Mouse (Mus musculus) cerebellum, adult 8-10 months (tissue): ENCODE measurements around the gene AI464131.
A peak's percentile ranks its signal among the peaks of the same experiment; 100 is the strongest.

ENCODE experiments used
- DNase-seq: peaks from one replicate; pipeline ENCODE4 v3.0.0; 2022

The AI464131 gene

DNA sequence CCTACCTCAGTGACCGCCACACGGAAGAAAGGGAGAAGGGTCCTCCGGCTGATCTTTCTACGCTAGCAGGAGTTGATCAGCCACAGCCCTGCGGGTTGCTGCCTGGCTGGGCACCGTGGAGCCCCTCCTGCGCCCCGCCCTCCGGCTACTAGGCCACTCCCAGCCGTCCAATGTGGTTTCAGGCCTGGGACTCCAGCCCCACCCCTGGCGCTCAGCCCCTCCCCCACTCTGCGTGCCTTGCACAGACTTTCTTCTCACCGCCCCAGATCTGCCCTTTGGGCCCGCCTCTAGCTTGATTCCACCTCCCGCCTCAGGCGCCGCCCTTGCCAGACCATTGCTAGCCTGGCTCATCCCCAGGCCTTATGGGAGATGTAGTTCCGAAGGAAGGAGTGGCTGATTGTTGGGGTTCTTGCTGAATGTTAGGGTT is at the start of gene AI464131:
Gene AI464131, minus strand, starts transcription at position 91 of the 427 bp plus-strand sequence.
- peak; percentile 94 for DNase-seq

DNA sequence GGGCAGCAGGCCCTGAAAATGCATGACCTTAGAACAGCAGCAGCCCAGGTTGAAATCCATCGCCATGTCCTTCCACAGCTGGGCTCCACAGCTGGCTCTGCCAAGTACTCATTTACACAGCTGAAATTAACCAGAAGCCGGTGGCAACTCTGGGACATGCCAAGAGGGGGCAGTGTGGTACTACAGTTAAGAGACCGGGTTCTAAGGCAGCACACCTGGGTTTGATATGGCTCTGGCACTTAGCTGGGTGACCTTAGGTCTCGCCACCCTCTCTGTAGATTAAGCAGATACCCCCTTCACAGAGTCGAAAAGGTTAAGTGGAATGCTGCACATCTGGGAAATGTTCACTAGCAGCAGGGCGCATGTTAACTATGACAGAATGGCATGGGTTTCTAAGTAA is 49.7 kb upstream of the AI464131 start:
- DNase-seq = peak; percentile 59

DNA sequence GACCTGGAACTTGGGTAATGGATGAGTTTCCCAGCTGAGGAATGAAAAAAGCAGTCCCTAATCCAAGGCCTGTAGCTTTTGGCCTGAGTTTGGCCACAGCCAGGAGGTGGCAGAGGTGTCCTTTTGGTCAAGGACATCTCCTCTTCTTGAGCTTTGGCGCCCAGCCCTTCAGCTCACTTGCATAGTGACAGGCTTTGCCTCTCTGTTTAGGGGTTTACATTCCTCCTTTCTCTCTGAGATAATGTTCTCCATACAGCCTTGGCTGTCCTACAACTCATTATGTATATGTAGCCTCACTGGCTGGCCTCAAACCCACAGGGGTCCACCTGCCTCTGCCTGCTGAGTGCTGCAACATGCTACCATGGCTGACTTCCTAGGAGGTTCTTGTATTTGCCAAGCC is 44.2 kb upstream of the AI464131 start:
- DNase-seq = no peak

DNA sequence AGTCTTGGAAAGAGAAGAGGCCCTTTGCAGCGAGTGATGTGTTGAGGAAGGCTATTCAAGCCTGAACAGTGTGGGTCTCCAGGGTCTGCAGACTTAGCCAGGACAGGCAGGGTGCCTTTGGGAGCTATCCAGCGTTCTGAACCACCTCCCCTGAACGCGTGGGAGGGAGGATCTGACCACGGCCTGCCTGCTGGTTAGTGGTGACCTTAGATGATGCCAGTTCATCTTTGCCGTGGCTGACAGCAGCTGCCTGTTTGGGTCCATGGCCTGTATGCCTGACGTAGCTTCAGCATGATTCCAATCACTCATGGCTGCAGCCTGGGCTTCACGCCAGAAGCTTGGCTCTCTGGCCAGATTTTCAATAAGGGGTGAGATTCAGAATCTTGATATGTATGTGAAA is 43.1 kb upstream of the AI464131 start:
- peak; percentile 65 for DNase-seq

DNA sequence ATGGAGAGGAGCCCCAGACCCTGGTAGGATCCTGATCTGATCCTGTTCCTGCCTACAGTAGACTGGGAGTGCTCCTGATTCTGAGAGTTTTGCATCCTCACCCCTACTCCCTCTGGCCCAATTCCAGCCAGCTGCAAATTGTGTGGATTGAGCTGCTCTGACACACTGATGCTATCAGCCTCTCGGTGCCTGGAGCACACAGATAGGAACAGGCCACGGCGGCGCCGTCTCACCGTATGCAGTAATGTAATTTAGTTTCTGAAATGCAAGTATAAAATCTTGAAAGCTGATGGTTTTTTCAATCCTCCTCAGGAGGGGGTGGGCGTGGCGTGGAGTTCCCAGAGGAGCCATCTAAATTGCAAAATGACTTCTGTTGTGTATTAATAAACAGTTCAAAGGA is 39.3 kb upstream of the AI464131 start:
- DNase-seq = no peak

DNA sequence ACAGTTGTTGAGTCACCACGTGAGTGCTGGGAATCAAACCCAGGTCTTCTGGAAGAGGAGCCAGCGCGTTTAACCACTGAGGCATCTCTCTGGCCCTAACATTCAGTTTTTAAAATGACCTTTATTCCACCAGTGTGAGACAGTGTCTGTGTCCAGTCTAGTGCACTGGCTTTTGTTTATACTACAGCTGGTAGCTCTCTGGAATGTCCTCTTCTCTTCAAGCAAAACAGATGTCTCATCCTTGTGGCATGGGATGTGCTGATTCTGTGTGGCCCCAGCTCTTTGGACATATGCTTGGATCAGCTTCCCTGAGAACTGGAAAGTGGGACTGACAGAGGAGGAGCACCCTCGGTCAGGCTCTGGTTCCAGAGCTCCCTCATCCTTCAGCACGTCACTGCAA is 32.0 kb upstream of the AI464131 start:
- no peak for DNase-seq

DNA sequence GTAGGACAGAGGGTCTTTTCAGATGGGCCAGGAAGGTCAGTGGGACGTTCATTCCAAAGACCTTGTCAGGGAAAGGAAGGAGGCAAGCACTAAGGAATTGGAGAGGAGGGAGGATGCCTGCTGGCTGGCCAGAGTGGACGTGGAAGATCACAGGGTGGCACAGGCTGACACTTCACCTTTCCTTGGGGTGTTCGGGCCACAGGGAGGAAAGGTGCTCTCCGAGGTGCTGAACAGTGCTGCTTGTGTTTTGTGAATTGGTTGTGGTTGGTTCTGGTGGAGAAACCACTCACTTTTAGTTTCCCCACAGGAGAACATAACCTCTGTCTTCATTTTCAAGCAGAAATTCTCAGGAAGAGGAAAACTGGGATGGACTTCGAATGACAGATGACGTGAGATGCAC is 29.5 kb upstream of the AI464131 start:
- DNase-seq = no peak

DNA sequence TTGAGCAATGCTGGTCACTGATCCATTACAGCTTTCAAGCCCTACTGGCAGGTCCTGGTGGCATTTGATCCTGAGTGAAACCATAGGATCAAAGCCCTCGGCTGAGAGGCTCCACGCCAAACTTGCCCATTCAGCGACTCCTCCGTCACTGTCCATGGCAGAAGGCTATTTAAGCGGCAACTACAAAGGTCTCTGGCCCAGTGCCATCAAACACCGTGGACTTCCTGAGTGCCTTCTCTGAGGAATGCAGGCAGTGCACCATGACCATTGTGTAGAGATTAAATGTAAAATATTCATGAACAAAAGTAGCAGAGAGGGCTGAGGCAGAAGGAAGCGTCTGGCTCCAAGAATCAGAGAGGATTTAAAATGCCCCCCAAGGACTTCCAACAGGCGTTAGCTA is 25.1 kb upstream of the AI464131 start:
- DNase-seq = peak; percentile 54

DNA sequence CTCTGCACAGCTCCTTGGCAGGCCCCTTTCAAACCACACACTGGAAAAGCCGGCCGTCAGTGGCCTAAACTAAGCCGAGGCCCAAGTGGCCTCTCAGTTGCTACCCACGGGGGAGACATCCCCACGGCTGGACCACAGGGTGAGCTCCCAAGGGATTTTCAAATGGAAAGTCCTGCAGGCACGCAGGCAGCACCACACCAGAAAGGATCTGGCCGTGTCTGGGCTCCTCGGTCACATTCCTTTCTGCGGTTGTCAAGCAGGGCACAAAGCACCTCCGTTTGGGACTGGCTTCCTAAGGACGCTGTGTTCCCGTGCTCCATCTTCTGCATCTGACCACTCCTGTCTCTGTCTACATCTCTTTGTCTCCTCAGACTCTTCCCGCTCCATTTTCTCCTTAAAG is 24.2 kb upstream of the AI464131 start:
- no peak for DNase-seq

DNA sequence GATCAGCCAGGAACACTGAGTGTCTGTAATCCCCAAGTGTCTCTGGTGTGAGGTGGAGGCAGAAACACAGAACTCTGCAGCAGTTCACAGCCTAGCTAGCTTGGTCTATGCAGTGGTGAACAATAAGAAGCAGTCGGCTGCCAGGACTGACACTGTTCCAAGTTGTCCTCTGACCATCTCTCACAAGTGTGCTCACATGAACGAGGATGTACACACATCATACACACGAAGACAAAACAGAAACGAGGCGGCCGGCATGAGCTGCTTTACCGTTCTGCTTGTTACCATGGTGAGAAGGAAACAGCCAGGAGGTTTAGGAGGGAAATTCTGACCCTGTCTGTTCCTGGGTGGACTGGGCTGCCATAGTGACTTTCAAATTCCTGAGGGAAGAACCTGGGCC is 23.7 kb upstream of the AI464131 start:
- no peak for DNase-seq

DNA sequence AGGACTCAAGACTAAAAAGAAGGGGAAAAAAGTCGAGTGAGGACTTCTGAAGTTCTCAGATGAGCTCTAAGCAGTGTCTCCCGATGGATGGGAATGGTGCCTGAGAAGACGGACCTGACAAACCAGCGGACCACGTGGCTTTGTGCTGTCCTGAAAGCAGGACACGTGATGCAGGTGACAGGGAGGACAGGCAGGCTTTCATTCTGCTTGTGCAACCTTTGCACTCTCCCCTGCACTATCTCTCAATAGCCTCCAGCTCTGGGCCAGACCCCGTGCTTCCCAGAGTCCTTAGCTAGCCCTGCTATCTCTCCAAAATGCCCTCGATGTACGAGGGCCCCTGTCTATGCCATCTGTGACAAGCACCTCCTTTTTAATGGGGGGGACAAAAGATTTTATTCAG is 22.0 kb upstream of the AI464131 start:
- DNase-seq = no peak

DNA sequence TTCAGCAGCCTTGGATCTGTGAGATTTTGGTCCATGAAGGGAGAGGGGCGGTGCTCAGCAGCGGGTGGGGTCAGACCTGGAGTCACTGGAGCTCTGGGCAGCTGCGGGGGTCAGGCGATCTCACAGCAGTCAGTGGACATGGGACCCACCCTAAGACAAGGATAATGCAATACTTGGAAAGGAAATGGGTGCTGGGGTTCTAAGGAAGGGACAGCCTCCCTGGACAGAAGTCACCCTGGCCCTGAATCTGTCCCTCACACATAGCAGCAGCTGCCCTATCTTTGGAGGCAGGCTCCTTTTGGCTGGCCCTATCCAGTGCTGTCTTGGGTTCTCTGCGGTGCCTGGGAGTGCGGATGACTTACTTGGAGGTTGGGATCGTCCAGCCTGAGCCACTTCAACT is 21.0 kb upstream of the AI464131 start:
- DNase-seq = no peak

DNA sequence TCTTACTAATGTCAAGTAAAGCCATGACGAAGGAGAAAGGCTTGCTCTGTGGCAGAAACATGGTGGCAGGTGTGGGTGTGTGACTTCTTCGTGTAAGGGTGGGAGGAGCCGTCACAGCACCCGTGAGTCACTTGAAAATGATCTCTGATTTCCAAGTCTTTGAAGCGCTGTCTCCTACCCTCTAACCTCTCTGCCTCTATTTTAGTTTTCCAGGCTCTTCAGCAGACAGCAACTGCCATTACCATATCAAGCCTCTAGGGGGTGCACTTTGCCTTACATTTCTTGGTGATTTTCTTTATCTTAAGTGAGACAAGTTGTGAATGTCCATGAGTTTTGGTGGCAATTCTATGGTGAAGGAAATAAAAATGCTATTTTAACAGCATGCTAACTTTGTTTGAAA is 19.9 kb upstream of the AI464131 start:
- DNase-seq = peak; percentile 58

DNA sequence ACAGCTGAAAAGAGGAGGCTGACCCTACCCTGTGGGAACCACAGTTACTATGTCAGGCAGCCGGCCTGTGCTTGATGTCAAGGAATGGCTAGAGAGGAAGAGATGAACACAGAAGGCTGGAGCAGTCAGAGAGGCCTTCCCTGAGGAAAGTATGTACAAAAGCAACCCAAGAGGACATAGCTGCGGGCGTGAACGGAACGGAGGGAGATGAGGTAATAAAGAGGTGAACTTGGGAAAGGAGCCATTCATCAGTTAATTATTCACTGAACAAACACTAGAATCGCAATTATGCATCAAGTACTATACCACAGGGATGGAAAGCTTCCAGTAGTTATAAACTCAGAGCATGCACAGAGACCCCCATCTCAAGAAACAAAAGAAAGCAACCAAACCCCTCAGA is 19.3 kb upstream of the AI464131 start:
- no peak for DNase-seq

DNA sequence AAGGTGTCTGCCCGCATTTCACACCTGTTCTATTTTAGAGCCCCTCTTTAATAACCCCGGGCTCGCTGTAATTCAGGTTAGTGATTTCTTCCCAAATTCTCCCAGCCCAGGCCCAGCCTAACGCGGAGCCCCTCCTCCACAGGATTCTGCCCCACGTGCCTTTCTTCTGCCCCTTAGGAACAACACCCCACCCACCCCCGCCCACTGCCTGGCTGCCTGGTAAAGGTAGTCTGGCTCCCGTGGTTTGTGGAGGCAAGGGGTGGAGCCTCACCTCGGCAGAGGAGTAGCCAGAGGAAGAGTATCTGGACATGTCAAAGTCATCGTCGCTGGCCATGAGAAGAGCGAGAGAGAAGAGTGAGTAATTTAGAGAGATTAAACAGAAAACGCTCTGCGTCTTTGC is 17.8 kb upstream of the AI464131 start:
- DNase-seq = no peak

DNA sequence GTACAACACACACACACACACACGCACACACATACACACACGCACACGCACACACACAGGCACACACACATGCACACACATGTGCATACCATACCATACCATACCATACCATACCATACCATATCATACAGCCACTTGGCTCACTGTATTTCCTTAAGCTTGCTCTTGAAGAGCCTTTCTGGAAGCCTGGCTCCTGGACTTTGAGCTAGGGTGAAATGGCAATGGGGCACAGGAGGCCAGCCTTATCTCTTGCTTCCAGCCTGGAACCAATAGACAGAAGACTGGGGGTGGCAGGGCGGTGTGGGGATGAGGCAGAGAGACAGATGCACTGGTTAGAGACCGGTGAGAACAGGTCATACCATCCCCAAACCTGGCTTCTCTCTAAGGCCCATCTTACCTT is 16.3 kb upstream of the AI464131 start:
- DNase-seq = no peak

DNA sequence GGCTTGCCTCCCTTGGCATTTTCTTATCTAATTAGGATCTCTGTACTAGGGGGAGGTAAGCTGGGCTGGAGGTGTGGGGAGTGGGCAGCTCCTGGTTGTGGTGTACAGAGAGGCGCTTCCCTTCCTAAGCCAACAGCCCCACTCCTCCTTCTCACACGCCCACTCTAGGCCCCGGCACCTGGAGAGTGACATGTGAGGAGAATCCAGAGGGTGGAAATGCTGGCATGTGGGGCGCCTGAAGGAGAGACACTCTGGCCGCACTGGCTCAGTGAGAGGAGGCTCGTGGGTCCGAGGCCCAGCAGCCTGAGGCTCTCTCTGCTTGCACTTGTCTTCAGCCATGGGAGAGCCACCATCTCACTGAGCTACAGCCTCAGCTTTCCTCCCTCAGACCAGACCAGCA is 15.5 kb upstream of the AI464131 start:
- DNase-seq = no peak

DNA sequence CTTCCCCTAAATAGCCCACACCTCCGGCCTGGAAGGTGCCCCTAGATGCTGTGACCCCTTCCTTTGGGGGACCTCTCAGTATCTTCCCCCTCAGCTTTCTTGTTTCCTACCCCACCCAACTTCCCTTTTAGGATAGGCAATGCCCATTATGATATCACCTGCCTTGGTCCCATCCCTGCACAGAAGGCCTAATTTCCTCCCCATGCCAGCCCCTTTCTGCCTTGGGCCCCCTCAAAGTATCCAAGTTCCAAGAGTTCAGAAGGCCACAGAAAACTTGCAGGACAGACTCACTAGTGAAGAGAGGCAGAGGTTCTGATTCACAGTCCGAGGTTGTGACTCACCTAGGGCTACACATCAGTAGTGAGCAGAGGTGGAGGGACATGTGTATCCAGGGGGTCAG is 14.4 kb upstream of the AI464131 start, which contains the start of gene 1110017D15Rik:
Gene 1110017D15Rik, minus strand, starts transcription at position 101 of the 400 bp plus-strand sequence.
- no peak for DNase-seq

DNA sequence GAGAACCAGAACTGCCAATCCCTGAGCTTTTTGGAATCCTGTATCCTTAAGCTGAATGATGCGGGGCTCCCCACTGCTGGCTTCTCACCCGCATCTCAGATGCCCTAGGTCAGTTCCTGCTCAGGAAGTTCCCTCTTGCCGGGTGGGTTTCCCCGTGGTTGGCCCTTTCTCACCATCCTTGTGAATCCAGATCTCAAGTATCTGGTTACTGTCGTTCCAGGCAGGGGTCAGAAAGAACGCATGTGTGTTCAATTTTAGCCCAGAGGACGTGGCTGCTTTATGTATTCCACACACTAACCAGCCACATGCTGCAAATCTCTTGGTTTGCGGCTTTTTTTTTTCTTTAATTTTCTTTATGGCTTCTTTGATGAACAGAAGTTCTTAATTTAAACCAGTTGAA is 10.8 kb upstream of the AI464131 start:
- no peak for DNase-seq

DNA sequence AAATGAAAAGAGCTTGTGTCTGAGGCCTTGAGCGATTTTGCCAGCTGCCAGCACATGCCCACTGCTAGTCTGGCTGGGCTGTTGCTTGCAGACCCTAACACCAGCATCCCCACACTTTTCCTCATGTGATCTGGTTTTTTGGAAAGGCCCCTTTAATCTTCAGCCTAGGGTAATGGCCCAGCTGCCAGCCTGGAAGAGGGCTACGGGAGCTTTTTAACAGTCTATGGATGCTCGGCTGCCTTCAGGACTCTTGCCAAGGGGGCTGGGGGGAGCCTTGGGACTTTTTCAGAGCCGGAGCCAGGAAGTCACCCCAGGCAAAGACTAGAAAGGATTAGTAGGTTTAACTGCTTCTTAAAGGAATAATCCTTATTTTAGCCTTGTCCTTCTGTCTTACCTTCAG is 10.4 kb upstream of the AI464131 start:
- DNase-seq = no peak

DNA sequence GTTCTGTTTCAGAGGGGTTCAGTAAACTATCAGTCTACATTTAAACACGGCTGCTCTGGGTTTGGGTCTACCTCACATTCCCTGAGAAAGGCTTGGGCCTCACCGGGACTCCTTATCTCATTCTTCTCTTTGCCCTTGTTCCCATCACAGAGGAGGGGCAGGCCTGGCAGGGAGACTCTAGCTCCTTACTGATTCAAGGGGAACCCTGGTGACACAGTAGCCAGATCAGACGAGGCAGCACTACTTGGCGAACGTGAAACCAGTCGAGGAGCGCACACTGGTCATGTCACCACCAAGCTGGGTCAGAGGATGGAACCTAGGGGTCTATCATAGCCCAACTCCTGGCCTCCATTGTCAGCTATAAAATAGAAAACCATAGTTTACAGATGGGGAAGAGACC is 5.1 kb upstream of the AI464131 start:
- no peak for DNase-seq

DNA sequence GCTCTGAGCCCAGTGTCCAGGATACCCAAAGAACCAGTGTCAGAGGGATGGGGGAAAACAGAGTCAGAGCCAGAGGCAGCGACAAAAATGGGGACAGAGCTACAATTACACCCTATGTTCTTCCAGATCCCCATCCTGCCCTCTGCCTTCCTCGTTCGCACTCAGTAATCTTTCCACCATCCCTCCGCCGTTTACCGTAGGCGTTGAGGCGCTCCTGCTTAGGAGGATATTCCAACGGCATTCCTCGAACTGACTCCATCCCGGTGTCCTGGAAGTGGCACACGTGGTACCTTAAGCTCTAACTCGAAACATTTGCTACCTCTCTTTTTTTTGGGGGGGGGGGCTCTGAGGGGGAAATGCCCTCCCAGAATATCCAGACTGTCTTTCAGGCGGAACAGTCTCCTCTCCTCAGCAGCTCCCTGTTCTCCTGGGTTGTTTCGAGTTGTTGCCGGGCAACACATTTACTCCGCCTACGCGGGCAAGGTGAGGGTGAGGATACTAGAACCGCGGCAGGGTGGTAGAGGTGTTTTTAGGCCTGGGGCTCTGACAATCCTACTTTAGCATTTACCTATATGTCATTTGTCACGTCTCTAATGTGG is 4.5 kb upstream of the AI464131 start:
- no peak for DNase-seq

DNA sequence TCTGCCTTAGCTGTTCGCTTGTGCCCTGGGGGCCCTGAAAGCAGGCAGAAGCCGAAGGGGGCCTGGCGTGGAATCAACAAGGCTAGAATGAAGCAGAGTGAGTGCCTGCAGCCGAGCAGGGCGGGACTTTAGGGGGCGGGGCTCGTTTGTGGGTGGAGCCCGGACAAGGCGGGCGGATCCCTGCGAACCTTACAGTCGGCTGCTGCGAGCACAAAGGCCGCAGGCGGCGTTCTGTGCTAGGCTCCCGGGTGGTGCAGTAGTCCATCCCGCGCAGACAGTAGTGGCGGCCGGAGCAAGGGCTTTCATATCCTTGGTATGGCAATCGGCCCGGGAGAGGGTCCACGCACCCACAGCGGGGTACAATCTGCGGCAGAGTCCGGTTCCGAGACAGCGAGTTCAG is 4.0 kb upstream of the AI464131 start:
- peak; percentile 83 for DNase-seq

DNA sequence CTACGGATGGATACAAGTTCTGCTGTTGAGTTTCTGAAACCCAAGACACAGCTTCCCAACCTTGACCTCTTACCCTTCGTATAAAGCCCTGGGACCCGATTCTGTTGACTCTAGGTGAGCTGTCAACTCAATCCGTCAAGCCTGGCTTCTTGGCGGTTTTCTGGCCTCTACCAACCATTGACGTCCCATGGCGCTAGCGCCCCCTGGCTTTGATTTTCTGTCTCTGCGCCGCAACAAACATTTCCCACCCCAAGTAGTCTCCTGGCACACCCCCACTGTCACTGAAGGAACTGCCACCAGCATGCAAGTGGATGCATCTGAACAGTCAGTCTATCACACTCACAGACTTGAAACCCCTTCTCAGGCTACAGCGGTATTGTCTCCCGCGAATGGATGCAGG is 3.3 kb upstream of the AI464131 start:
- peak; percentile 62 for DNase-seq

DNA sequence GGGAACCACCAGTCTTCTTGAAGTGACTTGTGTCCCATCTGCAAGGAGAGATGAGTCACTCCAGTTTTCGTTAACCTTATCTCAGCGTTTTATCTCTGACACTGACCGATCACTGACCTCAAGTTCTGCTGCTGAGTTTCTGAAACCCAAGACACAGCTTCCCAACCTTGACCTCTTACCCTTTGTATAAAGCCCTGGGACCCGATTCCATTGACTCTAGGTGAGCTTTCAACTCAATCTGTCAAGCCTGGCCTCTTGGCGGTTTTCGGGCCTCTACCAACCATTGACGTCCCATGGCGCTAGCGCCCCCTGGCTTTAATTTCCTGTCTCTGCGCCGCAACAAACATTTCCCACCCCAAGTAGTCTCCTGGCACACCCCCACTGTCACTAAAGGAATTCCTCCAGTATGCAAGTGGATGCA is 2.3 kb upstream of the AI464131 start:
- no peak for DNase-seq

DNA sequence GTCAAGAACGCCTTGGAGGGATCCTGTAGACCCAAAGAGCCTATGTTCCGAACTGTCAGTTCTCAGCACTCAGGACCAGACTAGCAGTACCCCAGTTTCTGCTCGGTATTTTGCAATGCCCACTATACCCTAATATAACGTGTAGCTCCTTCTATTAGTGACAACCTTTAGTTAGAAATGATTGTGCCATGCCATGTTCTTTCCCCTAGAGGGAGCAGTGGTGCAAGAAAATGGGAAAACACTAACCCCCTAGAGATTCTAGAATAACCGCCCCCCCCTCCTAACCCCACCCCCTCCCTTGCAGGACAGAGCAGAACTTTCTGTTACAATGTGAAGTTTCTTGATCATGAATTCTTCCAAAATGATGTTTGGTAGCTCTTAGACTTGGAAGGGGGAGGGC is 1.4 kb upstream of the AI464131 start:
- DNase-seq = no peak
